Mouse (Mus musculus) CH12.LX (cell line): ENCODE data around the gene Slc44a5. TPM values are rescaled to one million over a fixed set of nuclear protein-coding genes. Genes with fewer than 3 reads are reported as not detected.

ENCODE experiments used
- DNase-seq: peaks from one replicate; pipeline ENCODE4 v3.0.0-alpha.2; 2013; ENCODE audit errors: extremely low read depth
- H3K27ac ChIP-seq: 2 replicates; pipeline ENCODE4 v1.5.1; 2012; ENCODE audit warnings: low read depth, mild to moderate bottlenecking, control low read depth, moderate library complexity; ENCODE audit not compliant: insufficient read depth
- H3K27me3 ChIP-seq: replicated peaks from 2 replicates; pipeline ENCODE3; 2012; ENCODE audit warnings: inconsistent platforms
- H3K36me3 ChIP-seq, 2 experiments: replicated peaks in 1 of 2; 2 replicates each; pipeline versions ENCODE3 to v1.6.1; 2012; ENCODE audit warnings: inconsistent platforms in 1 of 2, low read length in 1 of 2, mild to moderate bottlenecking in 1 of 2, mixed read lengths in 1 of 2, moderate library complexity in 1 of 2; ENCODE audit not compliant: control insufficient read depth in 1 of 2, insufficient read depth in 1 of 2
- H3K4me1 ChIP-seq, 2 experiments: 2 replicates each; pipeline ENCODE4 v1.6.1; 2012; ENCODE audit warnings: inconsistent platforms in 1 of 2, moderate library complexity in 1 of 2; ENCODE audit not compliant: insufficient read depth in 2 of 2, control insufficient read depth in 1 of 2
- H3K4me2 ChIP-seq: 2 replicates; pipeline ENCODE4 v1.6.1; 2012; ENCODE audit warnings: low read depth, mild to moderate bottlenecking, control low read depth; ENCODE audit not compliant: poor library complexity, insufficient read depth, severe bottlenecking
- H3K4me3 ChIP-seq, 3 experiments: fragments of 150-350 bp in 1 of 3; sonication (generic) in 1 of 3; replicated peaks in 1 of 3; 2 replicates each; pipeline versions ENCODE3 to v1.5.1; 2011 to 2012; ENCODE audit warnings: low read depth in 2 of 3, low read length in 2 of 3, mild to moderate bottlenecking in 2 of 3, moderate library complexity in 2 of 3, control low read depth in 1 of 3, improper control_type of control experiment in 1 of 3, inconsistent platforms in 1 of 3, mixed read lengths in 1 of 3; ENCODE audit not compliant: poor library complexity in 1 of 3
- H3K79me2 ChIP-seq: replicated peaks from 2 replicates; pipeline ENCODE4 v1.6.1; 2012; ENCODE audit warnings: mild to moderate bottlenecking, moderate library complexity; ENCODE audit not compliant: control insufficient read depth, poor library complexity, insufficient read depth, severe bottlenecking; ENCODE audit errors: extremely low read depth
- H3K9ac ChIP-seq: 2 replicates; pipeline ENCODE4 v1.6.1; 2012; ENCODE audit warnings: low read depth, mild to moderate bottlenecking, control low read depth, moderate library complexity; ENCODE audit not compliant: insufficient read depth
- H3K9me3 ChIP-seq: replicated peaks from 2 replicates; pipeline ENCODE3; 2012; ENCODE audit warnings: low read length, inconsistent platforms, mixed read lengths
- CHD2 ChIP-seq: IDR thresholded peaks from 2 replicates; pipeline ENCODE4 v1.6.1; 2011; ENCODE audit warnings: low read length, improper control_type of control experiment
- ELF1 ChIP-seq: IDR thresholded peaks from 2 replicates; pipeline ENCODE4 v1.6.1; 2014; ENCODE audit warnings: low read depth, mild to moderate bottlenecking, inconsistent platforms, low read length, improper control_type of control experiment
- ETS1 ChIP-seq: conservative IDR thresholded peaks from 2 replicates; pipeline ENCODE4 v1.6.1; 2012; ENCODE audit warnings: low read depth, mild to moderate bottlenecking, inconsistent platforms, low read length, improper control_type of control experiment, moderate library complexity
- HCFC1 ChIP-seq: IDR thresholded peaks from 2 replicates; pipeline ENCODE4 v1.6.1; 2012; ENCODE audit warnings: low read depth, mild to moderate bottlenecking, inconsistent platforms, low read length, improper control_type of control experiment
- MYC ChIP-seq: IDR thresholded peaks from 2 replicates; pipeline ENCODE4 v1.6.1; 2011; ENCODE audit warnings: low read depth, mild to moderate bottlenecking, improper control_type of control experiment, low read length
- NELFE ChIP-seq: IDR thresholded peaks from 2 replicates; pipeline ENCODE4 v1.6.1; 2011; ENCODE audit warnings: low read depth, low read length, improper control_type of control experiment
- NRF1 ChIP-seq: IDR thresholded peaks from 2 replicates; pipeline ENCODE4 v1.6.1; 2014; ENCODE audit warnings: low read depth, mild to moderate bottlenecking, inconsistent platforms, low read length, improper control_type of control experiment, moderate library complexity
- TCF12 ChIP-seq: IDR thresholded peaks from 2 replicates; pipeline ENCODE4 v1.6.1; 2014; ENCODE audit warnings: low read depth, mild to moderate bottlenecking, inconsistent platforms, low read length, improper control_type of control experiment
- USF1 ChIP-seq: IDR thresholded peaks from 2 replicates; pipeline ENCODE4 v1.6.1; 2014; ENCODE audit warnings: low read depth, mild to moderate bottlenecking, inconsistent platforms, low read length, improper control_type of control experiment
- ZKSCAN1 ChIP-seq: IDR thresholded peaks from 2 replicates; pipeline ENCODE4 v1.6.1; 2012; ENCODE audit warnings: low read depth, inconsistent platforms, low read length, improper control_type of control experiment, borderline replicate concordance
- dilution Hi-C: fragments of 300-500 bp; cut with MboI; formaldehyde crosslinking; loops from 2 replicates; pipeline ENCODE4 v1.14.3; 2020; ENCODE audit warnings: low sequenced_read_pairs; ENCODE audit not compliant: extremely low pct_unique_long_range_greater_than_20kb, extremely low pct_ligation_motif_present
- in situ Hi-C: fragments of 300-500 bp; cut with MboI; formaldehyde crosslinking; loops from 3 replicates; pipeline ENCODE4 v1.14.3; 2019; ENCODE audit warnings: low sequenced_read_pairs, low pct_ligation_motif_present, low pct_unique_long_range_greater_than_20kb, mixed read lengths
- polyA plus RNA-seq: library from polyadenylated mRNA; unstranded; fragments of >175 nt; gene quantifications from 2 replicates; pipeline ENCODE4 v1.2.1, GENCODE M21; 2012; ENCODE audit warnings: low read depth; ENCODE audit not compliant: insufficient read length
- total RNA-seq, 2 experiments: library from RNA; depleted of rRNA; stranded (reverse); fragments of 300-350 nt in 1 of 2; fragments of >200 nt in 1 of 2; gene quantifications; 2 replicates each; pipeline ENCODE4 v1.2.3; 2012 to 2014

Gene Slc44a5
- total and polyA plus RNA-seq, 3 experiments = not detected

GRCm38 (mm10) chr3:154092466-154092865, 119.2 kb downstream of the Slc44a5 start:
- H3K9ac ChIP-seq = no peak overlapping the region
- no peaks in the 10 kb centered on the region for H3K27me3 ChIP-seq
- no peak overlapping the region for H3K4me3 ChIP-seq
- in situ Hi-C loops (no loop called here), dilution Hi-C loops (no loop called here)
- no peaks in the 10 kb centered on the region for H3K9me3 ChIP-seq
- TF ChIP-seq MYC (no peak), CHD2 (no peak), NELFE (no peak), ZKSCAN1 (no peak), ETS1 (no peak), NRF1 (no peak)
- no peaks in the 10 kb centered on the region for H3K79me2 ChIP-seq
- no peak overlapping the region for H3K4me2 ChIP-seq
- DNase-seq = no peak
- H3K27ac ChIP-seq = no peak overlapping the region
- peaks cover 0 to 9% of the 10 kb centered on the region in 2 experiments; a peak in 1 of 4 replicates for H3K4me1 ChIP-seq
- no peaks in the 10 kb centered on the region for H3K36me3 ChIP-seq

GRCm38 (mm10) chr3:154093745-154094322, 120.6 kb downstream of the Slc44a5 start:
- no peak overlapping the region for H3K27ac ChIP-seq
- no peak for DNase-seq
- H3K4me2 ChIP-seq = no peak overlapping the region
- H3K4me1 ChIP-seq = peaks cover 0 to 9% of the 10 kb centered on the region in 2 experiments; a peak in 1 of 4 replicates
- H3K27me3 ChIP-seq = no peaks in the 10 kb centered on the region
- in situ Hi-C loops = no loop called here
- no peak for TF ChIP-seq ELF1
- no peak for TF ChIP-seq USF1
- TF ChIP-seq HCFC1 = no peak
- peaks cover 11% of the 10 kb centered on the region for H3K9me3 ChIP-seq
- no peak overlapping the region for H3K9ac ChIP-seq
- dilution Hi-C loops = no loop called here
- no peaks in the 10 kb centered on the region for H3K79me2 ChIP-seq
- no peak overlapping the region for H3K4me3 ChIP-seq
- H3K36me3 ChIP-seq = no peaks in the 10 kb centered on the region

GRCm38 (mm10) chr3:154101671-154102070, 128.4 kb downstream of the Slc44a5 start:
- H3K27ac ChIP-seq = no peak overlapping the region
- peaks cover 13% of the 10 kb centered on the region for H3K9me3 ChIP-seq
- H3K36me3 ChIP-seq = no peaks in the 10 kb centered on the region
- in situ Hi-C loops (no loop called here), dilution Hi-C loops (no loop called here)
- no peak overlapping the region for H3K9ac ChIP-seq
- no peak overlapping the region for H3K4me2 ChIP-seq
- DNase-seq = no peak
- H3K27me3 ChIP-seq = no peaks in the 10 kb centered on the region
- H3K79me2 ChIP-seq = no peaks in the 10 kb centered on the region
- TF ChIP-seq TCF12 = no peak
- peaks cover 0 to 4% of the 10 kb centered on the region in 2 experiments; a peak in 1 of 4 replicates for H3K4me1 ChIP-seq
- H3K4me3 ChIP-seq = no peak overlapping the region
